Mouse (Mus musculus) Patski (cell line): ENCODE results near the gene 4930442H23Rik. TPM values are rescaled to one million over a fixed set of nuclear protein-coding genes. Genes with fewer than 3 reads are reported as not detected.
A peak's percentile ranks its signal among the peaks of the same experiment; 100 is the strongest.

Experiments
- ATAC-seq: fragments of 100-300 bp; one replicate; pipeline ENCODE4 v1.8.0; 2021
- CTCF ChIA-PET: fragments of 350-600 bp; sonication (Branson Sonifier 250); formaldehyde crosslinking; loops from one replicate; lab custom pipeline; 2022; ENCODE audit warnings: inconsistent platforms; lab: Charles Lee
- POLR2A ChIA-PET: fragments of 350-600 bp; sonication (Branson Sonifier 250); formaldehyde crosslinking; loops from one replicate; lab custom pipeline; 2022; ENCODE audit warnings: antibody characterized with exemption, inconsistent platforms; lab: Charles Lee
- DNase-seq: peaks from one replicate; pipeline ENCODE4 v3.0.0-alpha.2; 2011; ENCODE audit warnings: low read depth, low spot score
- H3K27me3 ChIP-seq: fragments of 371-371 bp; one replicate; pipeline ENCODE4 v1.5.1; 2021
- CTCF ChIP-seq: fragments of 100-300 bp; IDR thresholded peaks from one replicate; pipeline ENCODE4 v1.5.1; 2021
- in situ Hi-C: fragments of 300-500 bp; cut with MboI; formaldehyde crosslinking; loops from 3 replicates; pipeline ENCODE4 v1.11.1; 2018; ENCODE audit warnings: low pct_unique_long_range_greater_than_20kb, mixed read lengths
- polyA plus RNA-seq: library from polyadenylated mRNA; unstranded; gene quantifications from one replicate; pipeline ENCODE4 v1.2.3, GENCODE M21; 2021

The 4930442H23Rik gene
- polyA plus RNA-seq, 1 experiment from 2014 or later: 0.50 TPM

DNA sequence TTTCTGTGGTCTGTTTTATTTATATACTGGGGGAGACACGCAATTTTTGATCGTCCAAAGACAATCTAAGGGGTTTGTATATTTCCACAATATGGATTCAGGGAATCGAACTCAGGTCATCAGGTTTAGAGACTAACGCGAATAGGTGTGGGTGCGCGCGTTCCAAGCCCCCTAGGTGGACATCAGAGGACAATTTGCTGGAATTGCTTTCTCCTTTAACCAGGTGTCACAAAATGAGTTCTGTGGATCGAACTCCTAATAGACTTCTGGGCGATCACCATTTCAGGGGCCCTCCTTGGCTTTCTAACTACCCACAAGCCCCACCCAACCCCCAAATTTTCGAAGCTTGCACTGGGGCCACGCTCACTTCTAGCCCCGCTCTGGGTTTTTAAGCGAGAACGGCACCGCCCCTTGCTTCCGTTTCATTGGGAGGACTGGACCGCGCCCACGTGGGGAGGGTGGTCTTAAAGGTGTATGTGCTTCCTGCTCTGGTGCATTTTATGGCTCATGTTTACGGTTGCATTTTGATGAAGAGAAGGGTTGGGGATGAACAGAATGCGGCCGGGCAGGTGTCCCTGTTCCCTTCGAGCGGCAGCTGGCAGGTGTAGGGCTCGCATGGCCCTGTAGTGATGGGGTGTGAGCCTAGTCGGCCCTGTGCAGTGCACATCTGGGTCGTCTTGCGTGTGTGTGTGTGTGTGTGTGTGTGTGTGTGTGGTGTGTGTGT, 15.0 kb downstream of the 4930442H23Rik start:
- TF ChIP-seq CTCF: no peak
- ChIA-PET POLR2A (interaction anchor here (1.2 to 1.5 kb wide), 3 partner anchors 13 to 26 kb away, joined by 3 to 7 read pairs (median 4); no protein-coding TSS in a partner anchor), CTCF (no interaction called here)
- ATAC-seq (no peak), DNase-seq (no peak)
- H3K27me3 ChIP-seq: no peaks in the 10 kb centered on the region
- in situ Hi-C loops: no loop called here

DNA sequence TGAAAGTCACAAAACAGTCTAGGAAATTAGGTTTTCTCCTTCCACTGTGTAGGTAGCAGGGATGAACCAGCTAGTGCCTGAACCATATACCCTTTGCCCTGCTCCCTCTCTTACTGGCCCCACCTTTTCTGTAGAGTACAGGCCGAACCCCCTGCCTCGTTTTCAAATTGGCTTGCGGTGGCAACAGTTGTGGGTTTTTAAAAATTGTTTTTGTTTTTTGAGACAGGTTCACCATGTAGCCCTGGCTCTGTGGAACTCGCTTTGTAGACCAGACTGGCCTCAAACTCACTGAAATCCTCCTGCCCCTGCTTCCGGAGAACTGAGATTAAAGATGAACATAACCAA, 15.6 kb downstream of the 4930442H23Rik start:
- ChIA-PET CTCF (no interaction called here), POLR2A (interaction anchor here (1.5 kb wide), 1 partner anchor 13 kb away, joined by 3 read pairs; no protein-coding TSS in a partner anchor)
- ATAC-seq (peak; percentile 6), DNase-seq (no peak)
- no peaks in the 10 kb centered on the region for H3K27me3 ChIP-seq
- in situ Hi-C loops: no loop called here
- no peak for TF ChIP-seq CTCF

DNA sequence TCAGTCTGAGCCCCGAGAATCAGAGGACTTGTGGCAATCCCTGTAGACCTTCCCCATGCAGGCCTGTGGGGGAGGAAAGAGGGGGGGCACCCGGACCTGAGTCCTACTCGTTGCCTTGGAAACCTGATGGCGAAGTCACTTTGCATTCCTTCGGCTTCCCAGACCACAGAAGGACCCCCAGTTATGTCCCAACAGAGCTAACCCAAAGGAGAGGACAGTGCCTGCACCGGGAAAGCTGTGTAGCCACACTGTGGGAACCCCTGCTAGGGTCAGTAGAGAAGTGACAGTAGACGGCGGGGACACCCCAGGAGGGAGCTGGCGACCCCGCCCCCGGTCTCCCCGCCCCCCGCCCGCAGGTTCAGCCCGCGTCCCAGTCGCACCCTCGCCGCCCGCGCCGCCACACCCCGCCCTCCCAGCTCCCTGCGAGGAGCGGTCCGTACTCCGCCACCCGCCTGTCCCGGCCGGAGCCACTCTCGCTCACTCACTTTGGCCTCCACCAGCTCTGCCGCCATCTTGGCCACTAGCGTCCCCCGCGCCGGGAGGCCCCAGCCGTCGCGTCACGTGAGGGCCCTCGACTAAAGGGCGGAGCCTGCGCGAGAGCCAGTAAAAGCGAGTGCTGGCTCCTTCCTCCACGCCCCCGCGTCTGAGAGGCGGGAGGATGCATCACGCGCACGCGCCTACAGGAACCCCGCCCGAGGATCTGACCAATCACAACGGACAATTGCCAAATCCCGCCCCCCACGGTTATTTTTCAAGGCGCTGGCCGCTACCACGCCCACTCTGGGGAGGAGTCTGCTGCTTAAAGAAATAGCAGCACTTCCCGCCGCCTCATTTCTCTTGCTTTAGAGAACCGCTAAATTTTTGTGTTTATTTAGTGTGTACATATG, 16.2 kb downstream of the 4930442H23Rik start, which contains the start of gene Pias4:
Pias4 (minus strand) TSS at position 724 of the 887 bp plus-strand sequence.
- CTCF ChIA-PET: no interaction called here
- POLR2A ChIA-PET: interaction anchor here (0.6 to 1.0 kb wide), 3 partner anchors 9 to 30 kb away, joined by 3 to 5 read pairs (median 3); no protein-coding TSS in a partner anchor
- ATAC-seq: peak; percentile 70
- TF ChIP-seq CTCF: no peak
- in situ Hi-C loops: no loop called here
- peak; percentile 98 for DNase-seq
- H3K27me3 ChIP-seq: no peaks in the 10 kb centered on the region

DNA sequence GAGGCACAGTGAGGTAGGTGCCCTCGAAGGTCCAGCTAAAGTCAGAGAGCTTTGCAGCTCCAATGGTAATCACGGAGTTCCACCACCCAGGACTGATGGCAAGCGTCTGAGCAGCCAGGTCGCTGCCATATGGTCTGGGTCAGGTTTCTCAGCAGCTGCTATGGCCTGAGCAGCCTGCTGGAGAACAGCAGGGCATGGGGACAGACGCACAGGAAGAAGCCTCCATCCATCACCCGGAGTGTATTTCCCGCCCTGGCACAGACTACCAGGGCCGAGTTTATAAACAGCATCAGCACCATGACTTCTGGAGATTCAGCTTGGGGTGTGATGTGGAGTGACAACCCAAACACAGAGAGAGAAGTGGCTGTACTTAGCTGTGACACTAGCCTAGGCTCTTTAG, 18.5 kb downstream of the 4930442H23Rik start:
- ATAC-seq: no peak
- no peak for TF ChIP-seq CTCF
- in situ Hi-C loops: no loop called here
- no peaks in the 10 kb centered on the region for H3K27me3 ChIP-seq
- ChIA-PET POLR2A (interaction anchor here (3.5 kb wide), 1 partner anchor 12 kb away, joined by 29 read pairs; no protein-coding TSS in a partner anchor), CTCF (interaction anchor here (1.4 kb wide), 1 partner anchor 13 kb away, joined by 5 read pairs; no protein-coding TSS in a partner anchor)
- DNase-seq: no peak

DNA sequence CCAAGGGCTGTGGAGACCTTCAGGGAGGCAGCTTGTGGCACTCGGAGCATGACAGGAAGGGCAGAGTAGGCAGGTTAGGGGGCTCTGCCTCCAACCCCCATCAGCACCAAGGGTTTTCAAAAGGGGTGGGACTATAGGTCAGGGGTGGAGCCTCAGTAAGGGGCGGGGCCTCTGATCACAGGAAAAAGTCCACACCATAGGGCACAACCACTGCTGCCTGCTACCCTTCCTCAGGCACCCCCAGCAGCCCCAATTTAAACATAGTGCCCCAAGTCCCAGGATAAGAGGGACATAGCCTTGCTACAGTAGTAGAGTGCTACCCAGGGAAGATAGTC, 21.4 kb downstream of the 4930442H23Rik start:
- H3K27me3 ChIP-seq: no peaks in the 10 kb centered on the region
- ATAC-seq: no peak
- POLR2A ChIA-PET: no interaction called here
- CTCF ChIA-PET: interaction anchor here (0.7 kb wide), 1 partner anchor 34 kb away, joined by 3 read pairs; no protein-coding TSS in a partner anchor
- TF ChIP-seq CTCF: no peak
- in situ Hi-C loops: no loop called here
- no peak for DNase-seq

DNA sequence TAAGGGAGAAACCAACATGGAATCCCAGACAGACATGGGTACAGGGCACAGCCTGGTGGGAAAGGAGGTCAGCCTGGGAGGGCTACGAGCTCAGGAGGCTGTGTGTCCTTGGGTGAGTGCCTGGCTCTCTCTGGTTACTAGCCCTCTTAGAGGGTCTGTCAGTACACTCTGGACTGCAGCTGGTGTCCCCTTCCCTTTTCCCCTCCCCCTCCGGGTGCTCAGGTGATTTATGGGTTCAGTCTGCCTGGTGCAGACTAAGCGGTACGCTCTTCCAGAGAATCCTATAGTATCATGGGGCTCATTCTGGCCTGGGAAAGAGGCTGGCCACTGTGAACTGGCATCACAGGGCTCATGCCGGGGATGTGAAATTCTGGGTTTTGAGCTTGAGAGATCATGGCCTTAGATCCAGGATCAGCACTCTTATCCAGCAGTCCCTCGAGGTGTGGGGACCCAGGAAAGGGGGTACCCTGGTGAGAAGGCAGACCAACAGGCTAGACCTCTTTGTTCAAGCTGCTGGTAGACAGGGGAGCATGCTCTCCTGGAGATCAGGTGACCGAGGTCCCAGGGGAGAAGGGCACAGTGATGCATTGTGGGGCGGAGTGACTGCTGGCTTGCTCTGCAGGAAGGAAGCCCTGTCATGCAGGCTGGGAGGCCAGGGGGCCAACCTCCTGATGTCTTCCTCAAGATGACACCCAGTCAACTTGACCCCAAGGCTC, 21.9 kb downstream of the 4930442H23Rik start:
- ATAC-seq (no peak), DNase-seq (no peak)
- no peak for TF ChIP-seq CTCF

DNA sequence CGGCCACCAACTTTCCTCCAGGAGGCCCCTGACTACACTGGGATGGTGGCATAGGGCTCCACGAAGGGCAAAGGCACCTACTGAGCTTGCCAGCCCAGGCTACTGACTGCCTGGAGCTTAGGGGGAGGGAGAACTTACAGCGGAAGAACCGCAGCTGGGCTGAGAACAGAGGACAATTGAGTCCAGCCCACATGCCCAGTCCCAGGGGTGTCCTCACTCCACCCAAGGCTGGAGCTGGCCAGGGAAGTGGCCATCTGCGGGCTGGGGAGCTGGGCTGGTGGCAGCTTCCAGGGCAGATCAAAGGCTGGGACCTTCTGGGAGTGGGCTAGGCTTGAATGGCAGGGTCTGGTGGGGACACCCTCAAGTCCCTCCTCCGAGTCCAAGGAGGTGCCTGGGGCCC, 28.9 kb downstream of the 4930442H23Rik start:
- no peaks in the 10 kb centered on the region for H3K27me3 ChIP-seq
- CTCF ChIA-PET: no interaction called here
- ATAC-seq (no peak), DNase-seq (no peak)
- in situ Hi-C loops: no loop called here
- no peak for TF ChIP-seq CTCF
- POLR2A ChIA-PET: interaction anchor here (0.8 to 4.8 kb wide), 4 partner anchors 8 to 16 kb away, joined by 3 to 29 read pairs (median 4); no protein-coding TSS in a partner anchor

More for the DNA sequence above, 21.9 kb downstream of the 4930442H23Rik start:
- POLR2A ChIA-PET: no interaction called here
- CTCF ChIA-PET: no interaction called here
- in situ Hi-C loops: no loop called here
- no peaks in the 10 kb centered on the region for H3K27me3 ChIP-seq

DNA sequence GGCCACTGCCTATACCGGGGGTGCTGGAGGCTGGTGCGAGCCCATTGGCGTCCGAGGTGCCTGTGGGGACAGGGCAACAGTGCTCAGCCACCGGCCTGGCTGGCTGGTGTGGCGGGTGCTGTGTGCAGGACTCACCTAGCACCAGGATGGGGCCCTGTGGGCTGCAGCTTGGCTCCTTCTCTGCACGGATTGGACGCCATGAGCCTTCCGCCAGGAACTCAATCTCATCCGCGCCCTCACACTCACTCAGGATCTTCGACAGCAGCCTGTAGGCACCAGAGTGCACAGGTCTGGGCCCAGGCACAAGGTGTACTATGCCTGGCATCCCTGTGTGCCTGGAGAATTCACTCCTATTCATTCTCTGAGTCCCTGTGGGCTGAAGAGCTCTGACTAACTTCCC, 29.3 kb downstream of the 4930442H23Rik start:
- DNase-seq (no peak), ATAC-seq (no peak)
- H3K27me3 ChIP-seq: no peaks in the 10 kb centered on the region
- POLR2A ChIA-PET: interaction anchor here (0.8 to 4.8 kb wide), 3 partner anchors 8 to 16 kb away, joined by 3 to 29 read pairs (median 4); no protein-coding TSS in a partner anchor
- CTCF ChIA-PET: no interaction called here
- in situ Hi-C loops: no loop called here
- TF ChIP-seq CTCF: no peak

DNA sequence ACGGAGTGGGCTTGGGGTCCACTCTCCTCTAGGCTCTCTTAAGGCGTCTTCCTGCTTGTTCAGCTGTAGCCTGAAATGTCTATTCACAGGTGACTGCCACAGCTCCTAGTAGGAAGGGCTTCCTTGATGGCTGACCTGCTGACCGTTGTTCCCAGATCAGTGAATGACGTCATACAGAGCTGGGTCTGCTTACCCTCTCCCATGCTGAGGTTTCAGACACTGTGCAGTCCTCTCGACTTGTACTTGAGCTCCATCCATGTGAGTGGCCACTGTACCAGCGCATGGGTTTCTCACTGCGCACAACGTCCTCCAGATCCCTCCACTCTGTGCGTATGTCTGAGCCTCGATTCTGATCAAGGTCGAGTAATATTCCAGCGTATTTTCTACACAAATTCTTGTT, 31.0 kb downstream of the 4930442H23Rik start:
- in situ Hi-C loops: no loop called here
- ChIA-PET CTCF (interaction anchor here (1.8 kb wide), 1 partner anchor 12 kb away, joined by 5 read pairs; no protein-coding TSS in a partner anchor), POLR2A (interaction anchor here (1.1 to 4.8 kb wide), 5 partner anchors 8 to 16 kb away, joined by 3 to 29 read pairs (median 4); no protein-coding TSS in a partner anchor)
- no peaks in the 10 kb centered on the region for H3K27me3 ChIP-seq
- ATAC-seq (no peak), DNase-seq (no peak)
- TF ChIP-seq CTCF: no peak

DNA sequence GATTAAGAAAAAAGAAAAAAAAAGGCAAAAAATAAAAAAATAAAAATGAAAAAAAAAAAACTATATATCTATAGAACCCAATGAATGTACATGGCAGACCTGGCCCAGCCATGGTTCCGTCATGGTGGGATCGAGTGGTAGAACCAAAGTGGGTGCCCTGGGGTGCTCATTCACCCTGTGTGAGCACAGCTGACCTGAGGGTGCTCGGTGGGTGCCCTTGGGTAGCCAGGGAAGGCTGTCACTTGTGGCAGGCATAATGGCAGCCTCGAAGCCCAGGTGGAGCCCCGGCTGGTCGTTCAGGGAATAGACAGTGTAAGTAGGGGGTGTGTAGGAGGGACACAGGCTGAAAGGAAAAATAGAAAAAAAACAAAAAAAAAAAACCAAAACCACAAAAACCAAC, 32.4 kb downstream of the 4930442H23Rik start:
- ATAC-seq: no peak
- POLR2A ChIA-PET: interaction anchor here (1.2 to 4.8 kb wide), 2 partner anchors 10 to 13 kb away, joined by 4 to 29 read pairs; no protein-coding TSS in a partner anchor
- in situ Hi-C loops: no loop called here
- H3K27me3 ChIP-seq: no peaks in the 10 kb centered on the region
- TF ChIP-seq CTCF: no peak
- DNase-seq: no peak
- CTCF ChIA-PET: interaction anchor here (1.8 kb wide), 1 partner anchor 14 kb away, joined by 5 read pairs; no protein-coding TSS in a partner anchor
